Mouse (Mus musculus) monocyte, adult 5-6 weeks (primary cell): ENCODE measurements around the gene 0610037L13Rik. TPM values are rescaled to one million over a fixed set of nuclear protein-coding genes. Genes with fewer than 3 reads are reported as not detected.

Experiments
- total RNA-seq: library from RNA; stranded (forward); fragments of 200-1000, 200-491, 200-594 nt; gene quantifications from 3 replicates; pipeline ENCODE4 v1.2.3, GENCODE M21; 2017

0610037L13Rik gene
- total RNA-seq, 1 experiment from 2014 or later: 51.1 TPM

Other genes with a start within 250 kb of the 0610037L13Rik start
- 1.7 to 4.1 TPM in 2 of 3 replicates, not detected in the other for gene Dmrtb1, start 205.6 kb upstream of the 0610037L13Rik start, total RNA-seq
- gene Lrp8, start 87.6 kb upstream of the 0610037L13Rik start, total RNA-seq: 0.68 to 3.7 TPM (median 1.2 TPM) in 3 replicates
- gene Magoh, start 10.1 kb upstream of the 0610037L13Rik start, total RNA-seq: 160 to 206 TPM (median 163 TPM) in 3 replicates
- gene Cpt2, start 33.8 kb downstream of the 0610037L13Rik start, total RNA-seq: 3.9 to 14.6 TPM (median 7.4 TPM) in 3 replicates
- not detected in 3 replicates for gene Slc1a7, start 78.5 kb downstream of the 0610037L13Rik start, total RNA-seq
- gene Podn, start 206.6 kb downstream of the 0610037L13Rik start, total RNA-seq: 1.8 TPM in 1 of 3 replicates, not detected in the others